Mouse (Mus musculus) lung, postnatal 0 days (tissue): ENCODE data around the gene Gm10282. TPM values are rescaled to one million over a fixed set of nuclear protein-coding genes. Genes with fewer than 3 reads are reported as not detected.

Source experiments
- ATAC-seq: fragments of 200-750 bp; cut with Nextera tagmentation; 2 replicates; pipeline ENCODE4 v1.8.0; 2017; ENCODE audit warnings: moderate library complexity
- DNase-seq: peaks from one replicate; pipeline ENCODE4 v3.0.0-alpha.2; 2016; ENCODE audit warnings: low spot score
- H3K27ac ChIP-seq: fragments of 300-500 bp; sonication (generic); 2 replicates; pipeline ENCODE4 v1.5.1; 2014; ENCODE audit warnings: antibody characterized with exemption, mild to moderate bottlenecking, low read length, mixed read lengths
- H3K27me3 ChIP-seq: fragments of 300-500 bp; sonication (generic); replicated peaks from 2 replicates; pipeline ENCODE4 v1.6.1; 2014; ENCODE audit warnings: low read length, mixed read lengths; ENCODE audit not compliant: insufficient read depth
- H3K36me3 ChIP-seq: fragments of 300-500 bp; sonication (generic); 2 replicates; pipeline ENCODE4 v1.6.1; 2014; ENCODE audit warnings: low read length, mixed read lengths; ENCODE audit not compliant: insufficient read depth
- H3K4me1 ChIP-seq: fragments of 300-500 bp; sonication (generic); 2 replicates; pipeline ENCODE4 v1.6.1; 2014; ENCODE audit warnings: antibody characterized with exemption, low read depth, low read length, mixed read lengths; ENCODE audit not compliant: insufficient read depth
- H3K4me2 ChIP-seq: fragments of 300-500 bp; sonication (generic); replicated peaks from 2 replicates; pipeline ENCODE4 v1.6.1; 2014; ENCODE audit warnings: low read depth, mild to moderate bottlenecking, low read length, moderate library complexity, mixed read lengths
- H3K4me3 ChIP-seq: fragments of 300-500 bp; sonication (generic); 2 replicates; pipeline ENCODE4 v1.5.1; 2014; ENCODE audit warnings: low read depth, low read length
- H3K9ac ChIP-seq: fragments of 300-500 bp; sonication (generic); replicated peaks from 2 replicates; pipeline ENCODE4 v1.6.1; 2014; ENCODE audit warnings: low read depth, mild to moderate bottlenecking
- H3K9me3 ChIP-seq: fragments of 300-500 bp; sonication (generic); 2 replicates; pipeline ENCODE4 v1.6.1; 2016; ENCODE audit warnings: low read length, mixed read lengths
- CTCF ChIP-seq: IDR thresholded peaks from 2 replicates; pipeline ENCODE4 v1.5.1; 2016; ENCODE audit warnings: antibody characterized with exemption, mild to moderate bottlenecking
- EP300 ChIP-seq: IDR thresholded peaks from 2 replicates; pipeline ENCODE4 v1.6.1; 2016; ENCODE audit warnings: antibody characterized with exemption, mild to moderate bottlenecking, control low read depth
- WGBS: fragments of 180-500 bp; shearing (Covaris S2); extraction: QIAGEN DNeasy Blood & Tissue Kit; methylation state at CpG from one replicate; pipeline ENCODE4 v1.1.7; 2014; 5-methylcytosine and 5-hydroxymethylcytosine counted together
- polyA plus RNA-seq: library from polyadenylated mRNA; unstranded; fragments of >200 nt; fragmentation: Nextera tagmentation; extraction: Ambion mirVana; gene quantifications from 2 replicates; pipeline ENCODE4 v1.2.1, GENCODE M21; 2015

Gene Gm10282
- polyA plus RNA-seq, 1 experiment from 2014 or later: 5.7 TPM

DNA sequence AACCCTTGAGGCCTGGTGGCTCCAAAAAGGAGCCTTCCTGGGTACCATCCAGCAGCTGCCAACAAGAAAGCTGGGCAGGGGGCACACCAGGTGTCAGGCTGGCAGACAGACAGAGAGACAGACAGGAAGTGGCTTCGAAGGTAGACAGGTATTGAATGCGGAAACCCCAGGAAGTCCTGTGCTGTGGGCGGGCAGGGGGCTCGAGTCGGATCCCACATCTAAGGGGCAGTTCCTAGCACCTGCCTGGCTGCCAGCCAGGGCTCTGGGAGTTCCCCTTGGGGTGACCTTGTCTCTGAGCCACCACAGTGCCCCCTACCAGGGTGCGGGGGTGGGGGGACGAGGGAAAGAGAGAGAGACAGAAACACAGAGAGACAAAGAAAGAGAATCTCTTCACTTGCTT is 25.9 kb downstream of the Gm10282 start:
- no peak overlapping the region for H3K27ac ChIP-seq
- H3K4me3 ChIP-seq: no peak overlapping the region
- H3K4me1 ChIP-seq: no peaks in the 10 kb centered on the region
- H3K4me2 ChIP-seq: no peak overlapping the region
- DNase-seq (no peak), ATAC-seq (no peak)
- no peaks in the 10 kb centered on the region for H3K36me3 ChIP-seq
- no peaks in the 10 kb centered on the region for H3K9me3 ChIP-seq
- no peaks in the 10 kb centered on the region for H3K27me3 ChIP-seq
- no peak overlapping the region for H3K9ac ChIP-seq
- TF ChIP-seq CTCF (no peak), EP300 (no peak)
- 79% methylated on average over 7 of the region's 7 CpGs for WGBS

- H3K4me2 ChIP-seq: no peak overlapping the region
- no peaks in the 10 kb centered on the region for H3K36me3 ChIP-seq
- H3K4me1 ChIP-seq: no peaks in the 10 kb centered on the region
- 46% methylated on average over 3 of the region's 3 CpGs for WGBS
- ATAC-seq (no peak), DNase-seq (no peak)
- H3K4me3 ChIP-seq: no peak overlapping the region
- TF ChIP-seq EP300: no peak
- no peak for TF ChIP-seq CTCF
- no peaks in the 10 kb centered on the region for H3K9me3 ChIP-seq
- no peak overlapping the region for H3K27ac ChIP-seq
- no peak overlapping the region for H3K9ac ChIP-seq
- H3K27me3 ChIP-seq: no peaks in the 10 kb centered on the region
Measured at GRCm38 (mm10) chr8:72277244-72277643, 27.8 kb downstream of the Gm10282 start.

- Histone ChIP-seq H3K27me3 (no peaks in the 10 kb centered on the region), H3K27ac (no peak overlapping the region), H3K4me2 (no peak overlapping the region), H3K4me1 (no peaks in the 10 kb centered on the region), H3K9ac (no peak overlapping the region), H3K4me3 (no peak overlapping the region), H3K9me3 (no peaks in the 10 kb centered on the region), H3K36me3 (no peaks in the 10 kb centered on the region)
- DNase-seq (no peak), ATAC-seq (no peak)
- no peak for TF ChIP-seq CTCF
- WGBS: 65% methylated on average over 5 of the region's 5 CpGs
Measured at GRCm38 (mm10) chr8:72273807-72274206, 31.3 kb downstream of the Gm10282 start.

- Histone ChIP-seq H3K27ac (no peak overlapping the region), H3K27me3 (no peaks in the 10 kb centered on the region), H3K4me2 (no peak overlapping the region), H3K36me3 (no peaks in the 10 kb centered on the region), H3K4me3 (no peak overlapping the region), H3K9me3 (no peaks in the 10 kb centered on the region), H3K9ac (no peak overlapping the region), H3K4me1 (no peaks in the 10 kb centered on the region)
- DNase-seq: no peak
- 64% methylated on average over 1 of the region's 1 CpGs for WGBS
- no peak for ATAC-seq
- TF ChIP-seq CTCF (peak; percentile 24), EP300 (no peak)
Measured at GRCm38 (mm10) chr8:72273111-72273770, 31.8 kb downstream of the Gm10282 start.

DNA sequence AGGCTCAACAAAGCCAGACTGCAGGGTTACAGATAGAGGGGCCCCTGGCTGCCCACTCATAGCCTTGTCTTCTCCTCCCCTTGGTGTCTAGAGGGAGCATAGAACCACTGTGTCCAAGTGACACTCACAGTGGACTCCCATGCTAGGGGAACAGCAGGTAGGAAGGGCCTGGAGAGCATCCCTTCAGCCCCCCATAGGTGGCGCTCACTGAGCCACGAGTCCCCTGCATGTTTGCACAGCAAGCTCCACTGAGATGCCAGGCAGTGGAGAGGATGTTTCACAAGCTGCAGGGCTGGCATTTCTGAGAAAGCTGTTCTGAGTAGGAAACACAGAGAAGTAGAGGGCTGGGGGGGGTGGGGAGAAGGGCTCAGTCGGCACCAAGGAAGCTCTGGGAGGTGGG is 32.7 kb downstream of the Gm10282 start:
- H3K27me3 ChIP-seq: no peaks in the 10 kb centered on the region
- WGBS: 11% methylated on average over 3 of the region's 3 CpGs

DNA sequence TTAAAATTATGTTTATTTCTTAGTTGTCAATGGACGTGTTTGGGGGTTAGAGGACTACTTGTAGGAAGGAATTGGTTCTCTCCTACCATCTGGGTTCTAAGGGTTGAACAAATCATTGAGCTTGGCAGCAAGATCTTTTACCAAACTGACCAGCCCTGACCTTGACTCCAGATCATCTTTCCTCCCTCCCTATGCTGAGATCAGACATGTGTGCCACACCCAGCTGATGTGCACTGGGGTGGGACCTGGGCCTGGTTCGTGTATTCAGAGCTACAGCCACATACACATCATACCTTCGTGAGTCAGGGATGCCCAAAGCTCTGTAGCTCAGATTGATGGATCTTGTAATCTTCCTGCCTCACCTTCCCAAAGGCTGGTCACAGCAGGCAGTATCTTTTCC is 33.4 kb downstream of the Gm10282 start:
- no peak for TF ChIP-seq EP300
- TF ChIP-seq CTCF: no peak
- Histone ChIP-seq H3K9ac (no peak overlapping the region), H3K9me3 (no peaks in the 10 kb centered on the region), H3K36me3 (no peaks in the 10 kb centered on the region), H3K4me3 (no peak overlapping the region), H3K4me2 (no peak overlapping the region), H3K27ac (peak overlapping the region; percentile 6), H3K4me1 (no peaks in the 10 kb centered on the region), H3K27me3 (no peaks in the 10 kb centered on the region)
- DNase-seq (no peak), ATAC-seq (no peak)
- WGBS: 53% methylated on average over 3 of the region's 3 CpGs

More for the DNA sequence above, 32.7 kb downstream of the Gm10282 start:
- H3K36me3 ChIP-seq: no peaks in the 10 kb centered on the region
- no peaks in the 10 kb centered on the region for H3K4me1 ChIP-seq
- DNase-seq (peak; percentile 88), ATAC-seq (peak; percentile 52)
- no peak overlapping the region; the same call in 1 of the 2 replicates for H3K27ac ChIP-seq
- H3K4me3 ChIP-seq: no peak overlapping the region
- no peak overlapping the region for H3K4me2 ChIP-seq
- no peak overlapping the region for H3K9ac ChIP-seq
- TF ChIP-seq EP300: no peak
- TF ChIP-seq CTCF: peak; percentile 86
- H3K9me3 ChIP-seq: no peaks in the 10 kb centered on the region
